Mouse (Mus musculus) intestine, embryonic 14.5 days (tissue): ENCODE data around the gene Hyou1. TPM values are rescaled to one million over a fixed set of nuclear protein-coding genes. Genes with fewer than 3 reads are reported as not detected.
"Not testable (repeated sequence)": the region's sequence is repeated elsewhere in the genome, so short reads cannot be mapped to it uniquely, and the experiment has no call there.

Experiments used
- ATAC-seq: fragments of 200-750 bp; cut with Nextera tagmentation; replicated peaks from 2 replicates; pipeline ENCODE4 v1.8.0; 2017; ENCODE audit warnings: low read depth, moderate number of reproducible peaks, moderate TSS enrichment, moderate library complexity; ENCODE audit not compliant: low FRiP score, low TSS enrichment
- DNase-seq: peaks from one replicate; pipeline ENCODE4 v3.0.0-alpha.2; 2018; ENCODE audit warnings: low spot score
- H3K27ac ChIP-seq: fragments of 300-500 bp; sonication (generic); 2 replicates; pipeline ENCODE4 v1.5.1; 2014; ENCODE audit warnings: low read depth, mild to moderate bottlenecking, control low read depth
- H3K27me3 ChIP-seq: fragments of 300-500 bp; sonication (generic); replicated peaks from 2 replicates; pipeline ENCODE4 v1.6.1; 2014; ENCODE audit warnings: low read length, control low read depth; ENCODE audit not compliant: control insufficient read depth, insufficient read depth
- H3K36me3 ChIP-seq: fragments of 300-500 bp; sonication (generic); 2 replicates; pipeline ENCODE4 v1.6.1; 2014; ENCODE audit warnings: low read length, control low read depth; ENCODE audit not compliant: control insufficient read depth, insufficient read depth
- H3K4me1 ChIP-seq: fragments of 300-500 bp; sonication (generic); replicated peaks from 2 replicates; pipeline ENCODE4 v1.6.1; 2014; ENCODE audit warnings: low read length, control low read depth, mixed read lengths; ENCODE audit not compliant: control insufficient read depth, insufficient read depth
- H3K4me2 ChIP-seq: fragments of 300-500 bp; sonication (generic); 2 replicates; pipeline ENCODE4 v1.6.1; 2014; ENCODE audit warnings: low read length
- H3K4me3 ChIP-seq: fragments of 300-500 bp; sonication (generic); 2 replicates; pipeline ENCODE4 v1.5.1; 2014; ENCODE audit warnings: low read depth, low read length, control low read depth, mixed read lengths
- H3K9ac ChIP-seq: fragments of 300-500 bp; sonication (generic); 2 replicates; pipeline ENCODE4 v1.6.1; 2014; ENCODE audit warnings: mild to moderate bottlenecking, low read length
- H3K9me3 ChIP-seq: fragments of 300-500 bp; sonication (generic); 2 replicates; pipeline ENCODE4 v1.6.1; 2016; ENCODE audit warnings: low read length, control low read depth; ENCODE audit not compliant: control insufficient read depth
- WGBS: fragments of 180-500 bp; shearing (Covaris S2); extraction: QIAGEN DNeasy Blood & Tissue Kit; methylation state at CpG from one replicate; pipeline ENCODE4 v1.1.7; 2014; 5-methylcytosine and 5-hydroxymethylcytosine counted together
- polyA plus RNA-seq: library from polyadenylated mRNA; unstranded; fragments of >200 nt; fragmentation: Nextera tagmentation; extraction: Ambion mirVana; gene quantifications from 2 replicates; pipeline ENCODE4 v1.2.1, GENCODE M21; 2014

The Hyou1 gene
- polyA plus RNA-seq, 1 experiment from 2014 or later: 37.0 TPM

DNA sequence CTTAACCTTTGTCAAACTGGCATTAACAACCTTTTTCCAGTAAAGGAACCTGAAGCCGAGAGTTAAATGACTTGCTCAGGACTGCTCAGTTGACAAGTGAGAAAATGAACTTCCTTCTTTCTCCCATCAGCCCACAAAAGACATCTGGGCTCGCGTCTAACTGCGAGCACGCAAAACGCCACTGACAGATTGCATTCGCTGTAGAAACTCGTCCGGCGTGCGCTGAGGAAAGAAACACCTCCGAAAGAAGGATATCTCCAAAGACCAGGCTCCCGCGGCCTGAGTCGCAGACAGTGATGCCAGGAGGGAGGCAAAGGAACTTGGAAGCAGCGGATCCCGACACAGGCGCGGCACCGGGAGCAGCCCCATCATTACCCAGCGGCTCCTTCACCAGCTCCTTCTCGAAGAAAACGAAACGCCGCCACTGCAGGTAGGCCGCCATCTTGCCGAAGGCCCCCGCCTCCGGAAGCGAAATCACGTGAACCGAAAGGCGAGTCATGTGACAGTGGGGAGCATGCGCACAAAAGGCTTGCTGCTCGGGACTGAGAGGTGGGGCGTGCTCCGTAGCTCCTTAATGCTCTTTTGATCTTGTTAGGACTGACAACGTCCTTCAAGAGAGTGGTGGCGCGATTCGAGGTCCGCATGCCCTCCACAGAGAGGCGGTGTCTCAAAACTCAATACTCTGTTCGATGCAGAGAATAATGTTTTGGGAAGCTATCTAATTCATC, 17.9 kb upstream of the Hyou1 start, which contains the start of gene Vps11:
Gene Vps11, minus strand, starts transcription at position 481 of the 728 bp plus-strand sequence.
- Histone ChIP-seq H3K4me1 (peaks cover 8% of the 10 kb centered on the region; the same call in 1 of the 2 replicates), H3K9ac (peak within 1 kb of the TSS; percentile 83), H3K27ac (0 out of 2 replicates have a peak within 1 kb of the TSS, but pooled peaks have one; percentile 67), H3K36me3 (peaks cover 32% of the 10 kb centered on the region), H3K4me3 (peak within 1 kb of the TSS; percentile 99), H3K27me3 (no peaks in the 10 kb centered on the region), H3K9me3 (no peaks in the 10 kb centered on the region), H3K4me2 (peak within 1 kb of the TSS; percentile 91)
- DNase-seq: peak; percentile 98
- WGBS: under 1% methylated on average over 44 of the region's 44 CpGs
- peak; percentile 95 for ATAC-seq

DNA sequence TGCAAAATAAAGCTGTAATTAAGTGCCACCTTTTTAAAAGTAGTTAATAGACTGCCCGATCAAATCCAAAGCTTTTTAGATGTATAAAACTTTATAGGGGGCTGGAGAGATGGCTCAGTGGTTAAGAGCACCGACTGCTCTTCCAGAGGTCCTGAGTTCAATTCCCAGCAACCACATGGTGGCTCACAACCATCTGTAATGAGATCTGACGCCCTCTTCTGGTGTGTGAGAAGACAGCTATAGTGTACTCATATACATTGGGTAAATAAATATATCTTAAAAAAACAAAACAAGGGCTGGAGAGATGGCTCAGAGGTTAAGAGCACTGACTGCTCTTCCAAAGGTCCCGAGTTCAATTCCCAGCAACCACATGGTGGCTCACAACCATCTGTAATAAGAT, 17.4 kb upstream of the Hyou1 start:
- H3K9me3 ChIP-seq, DNase-seq, H3K27me3 ChIP-seq, H3K4me1 ChIP-seq: not testable (repeated sequence)
- peak overlapping the region; percentile 91 for H3K4me2 ChIP-seq
- H3K27ac ChIP-seq: 0 out of 2 replicates have a peak overlapping the region, but pooled peaks have one; percentile 67
- ATAC-seq: peak; percentile 28; the same call in 1 of the 2 replicates
- H3K4me3 ChIP-seq: peak overlapping the region; percentile 99
- H3K9ac ChIP-seq: peak overlapping the region; percentile 35; the same call in 1 of the 2 replicates
- WGBS: 43% methylated on average over 4 of the region's 4 CpGs
- H3K36me3 ChIP-seq: peaks cover 26% of the 10 kb centered on the region

DNA sequence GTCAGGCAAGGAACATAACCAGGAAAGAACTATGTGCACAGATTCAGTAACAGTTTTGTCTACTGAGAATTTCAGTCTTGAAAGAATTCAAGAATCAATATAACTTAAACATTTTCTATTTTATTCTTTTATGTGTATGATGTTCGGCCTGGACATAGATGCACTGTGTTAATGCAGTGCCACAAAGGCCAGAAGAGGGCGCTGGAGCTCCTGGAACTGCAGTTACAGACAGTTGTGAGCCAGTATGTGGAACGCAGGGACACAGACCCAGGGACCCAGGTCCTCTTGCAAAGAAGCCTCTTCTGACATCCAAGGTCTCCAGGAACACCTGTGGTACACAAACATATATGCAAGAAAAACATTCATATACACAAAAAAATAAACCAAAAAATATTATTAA, 14.8 kb upstream of the Hyou1 start:
- Histone ChIP-seq H3K36me3 (peaks cover 4% of the 10 kb centered on the region), H3K9ac (no peak overlapping the region), H3K4me1 (peaks cover 8% of the 10 kb centered on the region; the same call in 1 of the 2 replicates), H3K9me3 (no peaks in the 10 kb centered on the region), H3K27me3 (no peaks in the 10 kb centered on the region), H3K27ac (no peak overlapping the region), H3K4me3 (no peak overlapping the region), H3K4me2 (no peak overlapping the region)
- WGBS: 60% methylated on average over 3 of the region's 3 CpGs
- DNase-seq (no peak), ATAC-seq (no peak)

DNA sequence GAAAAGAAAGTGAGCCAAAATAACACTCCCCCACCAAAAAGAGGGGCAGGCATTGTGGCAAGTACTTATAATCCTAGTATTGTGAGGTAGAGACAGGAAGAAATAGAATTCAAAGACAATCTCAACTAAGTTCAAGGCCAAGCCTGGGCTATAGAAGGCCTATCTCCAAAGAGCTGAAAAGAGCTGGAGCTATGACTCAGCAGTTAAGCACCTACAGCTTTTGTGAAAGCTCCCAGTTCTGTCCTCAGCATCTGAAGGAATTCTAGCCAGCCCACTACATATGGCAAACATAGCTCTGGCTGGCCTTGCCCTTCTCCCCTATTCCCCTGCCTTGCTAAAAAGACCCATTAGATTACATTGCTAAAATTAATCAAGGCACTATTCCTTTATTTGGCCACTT, 5.9 kb upstream of the Hyou1 start:
- Histone ChIP-seq H3K9ac (no peak overlapping the region), H3K4me2 (no peak overlapping the region), H3K4me3 (no peak overlapping the region), H3K9me3 (no peaks in the 10 kb centered on the region), H3K27ac (no peak overlapping the region), H3K27me3 (no peaks in the 10 kb centered on the region), H3K4me1 (0 out of 2 replicates have a peak, but pooled peaks cover 2% of the 10 kb centered on the region), H3K36me3 (no peaks in the 10 kb centered on the region)
- no peak for ATAC-seq
- DNase-seq: no peak

DNA sequence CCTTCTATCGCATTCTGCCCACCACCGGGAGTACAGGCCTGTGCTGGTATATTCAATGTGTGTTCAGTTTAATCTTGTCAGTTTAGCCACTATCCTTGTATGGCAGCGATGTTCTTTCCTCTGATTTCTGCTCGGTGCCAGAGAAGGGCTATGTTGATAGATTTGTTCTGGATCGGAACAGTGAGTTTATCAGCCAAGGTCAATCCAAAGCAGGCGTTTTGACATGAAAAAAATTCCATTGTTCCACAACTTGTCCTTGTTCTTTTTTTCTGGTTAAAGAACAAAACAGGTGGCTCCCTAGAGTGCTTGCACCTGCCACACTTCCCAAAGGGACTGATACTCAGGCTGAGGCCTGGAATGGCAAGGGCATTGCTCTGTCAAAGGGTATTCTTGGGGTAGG, 3.1 kb upstream of the Hyou1 start:
- Histone ChIP-seq H3K27ac (no peak overlapping the region), H3K27me3 (no peaks in the 10 kb centered on the region), H3K9me3 (no peaks in the 10 kb centered on the region), H3K4me3 (no peak overlapping the region), H3K36me3 (peaks cover 4% of the 10 kb centered on the region), H3K9ac (no peak overlapping the region), H3K4me2 (no peak overlapping the region), H3K4me1 (peaks cover 9% of the 10 kb centered on the region)
- no peak for ATAC-seq
- no peak for DNase-seq
- 85% methylated on average over 6 of the region's 6 CpGs for WGBS

DNA sequence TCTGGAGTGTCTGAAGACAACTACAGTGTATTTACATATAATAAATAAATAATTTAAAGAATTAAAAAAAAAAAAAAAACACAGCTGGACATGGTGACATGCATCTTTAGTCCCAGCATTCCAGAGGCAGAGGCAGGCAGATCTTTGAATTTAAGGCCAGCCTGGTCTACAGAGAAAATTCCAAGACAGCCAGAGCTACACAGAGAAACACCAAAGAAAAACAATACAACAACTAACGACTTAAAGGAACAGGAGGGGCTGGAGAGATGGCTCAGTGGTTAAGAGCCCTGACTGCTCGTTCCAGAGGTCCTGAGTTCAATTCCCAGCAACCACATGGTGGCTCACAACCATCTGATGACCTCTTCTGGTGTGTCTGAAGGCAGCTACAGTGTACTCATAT, 2.0 kb upstream of the Hyou1 start:
- not testable (repeated sequence) for H3K27ac ChIP-seq, H3K9ac ChIP-seq, DNase-seq

DNA sequence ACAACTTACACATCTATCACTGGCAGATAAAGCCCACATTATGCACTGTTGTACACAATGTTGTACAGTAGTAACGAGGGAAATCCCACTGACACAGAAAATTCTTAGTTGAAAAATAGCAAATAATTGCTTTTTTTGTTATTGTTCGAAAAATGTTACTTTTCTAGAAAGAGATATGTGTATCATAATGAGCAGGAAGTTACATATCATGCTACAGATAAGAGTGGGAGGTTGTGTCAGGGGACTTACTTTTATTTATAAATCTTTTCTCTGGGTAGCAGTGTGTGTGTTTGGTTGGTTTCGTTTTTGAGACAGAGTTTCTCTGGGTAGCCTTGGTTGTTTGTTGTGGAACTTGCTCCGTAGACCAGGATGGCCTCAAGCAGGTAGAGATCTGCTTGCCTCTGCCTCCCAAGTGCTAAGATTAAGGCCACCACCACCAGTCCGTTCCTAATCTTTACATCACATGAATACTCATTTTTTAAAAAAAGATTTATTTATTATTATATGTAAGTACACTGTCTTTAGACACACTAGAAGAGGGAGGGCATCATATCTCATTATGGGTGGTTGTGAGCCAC, 1.0 kb upstream of the Hyou1 start:
- Histone ChIP-seq H3K9me3 (no peaks in the 10 kb centered on the region), H3K27me3 (no peaks in the 10 kb centered on the region), H3K4me1 (peaks cover 9% of the 10 kb centered on the region), H3K4me3 (peak overlapping the region; percentile 92), H3K27ac (peak overlapping the region; percentile 82; the same call in 1 of the 2 replicates), H3K9ac (peak overlapping the region; percentile 82), H3K4me2 (peak overlapping the region; percentile 74), H3K36me3 (peaks cover 25% of the 10 kb centered on the region)
- DNase-seq: no peak
- WGBS: 86% methylated on average over 5 of the region's 5 CpGs
- ATAC-seq: no peak

More for the DNA sequence above, 2.0 kb upstream of the Hyou1 start:
- not testable (repeated sequence) for H3K4me1 ChIP-seq, ATAC-seq, H3K4me2 ChIP-seq, H3K4me3 ChIP-seq, H3K9me3 ChIP-seq, H3K27me3 ChIP-seq
- 81% methylated on average over 2 of the region's 2 CpGs for WGBS
- peaks cover 16% of the 10 kb centered on the region for H3K36me3 ChIP-seq

DNA sequence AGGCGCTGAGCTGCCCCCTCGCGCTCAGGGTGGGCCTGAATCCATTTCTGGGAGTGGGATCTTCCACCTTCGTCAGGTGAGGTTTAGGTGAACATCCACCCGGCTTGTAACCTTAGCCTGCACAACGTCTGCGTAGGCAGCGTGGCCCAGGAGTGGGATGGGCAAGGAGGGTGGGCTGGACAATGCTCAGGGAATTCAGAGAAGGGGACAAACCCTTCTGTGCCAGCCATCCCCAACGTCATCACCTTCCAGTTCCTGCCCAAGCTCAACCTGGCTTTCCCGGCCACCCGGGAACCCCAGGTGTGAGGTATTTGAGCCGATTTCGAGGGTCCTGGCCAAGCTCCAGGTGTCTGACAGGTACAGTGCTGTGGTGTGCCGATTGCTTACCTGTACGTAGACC, 572 bp downstream of the Hyou1 start:
- Histone ChIP-seq H3K27me3 (no peaks in the 10 kb centered on the region), H3K27ac (peak overlapping the region; percentile 78), H3K36me3 (peaks cover 41% of the 10 kb centered on the region), H3K9ac (peak overlapping the region; percentile 93), H3K9me3 (no peaks in the 10 kb centered on the region), H3K4me3 (peak overlapping the region; percentile 92), H3K4me1 (peaks cover 9% of the 10 kb centered on the region), H3K4me2 (peak overlapping the region; percentile 74)
- DNase-seq: no peak
- WGBS: 7% methylated on average over 15 of the region's 15 CpGs
- ATAC-seq: peak; percentile 21; the same call in 1 of the 2 replicates
